Comparison of ENCODE assay signal across 22 mouse cellular contexts in the genomic region with DNA sequence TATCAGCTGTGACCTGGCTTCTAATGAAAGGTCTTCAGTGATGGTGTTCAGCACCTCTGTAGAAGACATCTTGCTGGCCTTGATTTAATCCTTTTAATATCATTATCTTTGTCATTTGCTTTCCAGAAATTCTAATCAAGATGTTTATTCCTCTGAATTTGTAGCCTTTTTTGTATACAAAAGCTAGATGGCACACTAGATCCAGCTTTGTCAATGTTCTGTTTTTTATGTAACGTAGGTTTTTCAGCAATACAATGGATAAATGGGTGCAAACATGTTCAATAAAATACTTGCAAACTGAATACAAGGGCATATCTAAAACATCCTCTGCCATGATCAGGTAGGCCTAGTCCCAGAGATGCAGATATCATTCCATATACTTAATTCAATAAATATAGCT.
DNase-seq lines count a peak whose midpoint lies in the region; ATAC-seq and TF ChIP-seq lines count a peak whose summit lies in the region.
"Had no signal": no experiment of that assay in that cellular context is flagged by ENCODE, and none has a peak within 500 bp of the region (broad histone marks: within the 10 kb centered on the region; RNA-seq: fewer than 3 reads in every experiment).

No protein-coding gene starts in this region.

- no peak for DNase-seq in frontal cortex, postnatal 14 days (ENCODE audit: low spot score in 2 of 2)
- DNase-seq in layer of hippocampus, adult 2 months (ENCODE audit: low spot score in 2 of 2), result peak in 1 of 2 experiments; percentile 37
- DNase-seq in layer of hippocampus, postnatal 25 days (ENCODE audit: extremely low spot score in 1 of 2, low spot score in 1 of 2), result no peak
- DNase-seq in 416B (ENCODE audit: low read depth) (peak; percentile 3), adipocyte (ENCODE audit: low spot score) (peak; percentile 37)
- DNase-seq in adrenal gland, postnatal 10 days, result no peak
- DNase-seq in Muller cell, postnatal 12 days (ENCODE audit: inconsistent ontology term), result no peak
- DNase-seq: adrenal gland, adult 2 months; cerebellum, adult 11-12 months; gastrocnemius, postnatal 25 days; heart, postnatal 10 days; kidney, adult 11 months; liver; lung, adult 2 months; midbrain, embryonic 14.5 days; right cerebral cortex, adult 18-20 months; thymus, postnatal 14 days had no signal

- H3K4me3 ChIP-seq in layer of hippocampus, adult 2 months, result no peak overlapping the region
- H3K4me3 ChIP-seq: embryonic facial prominence, embryonic 13.5 days; heart, embryonic 10.5 days; hindbrain, embryonic 12.5 days; stomach, embryonic 15.5 days had no signal

- TF ChIP-seq CTCF in layer of hippocampus, adult 2 months (conservative IDR thresholded peaks at IDR 0.05), result peak; percentile 77

- H3K27ac ChIP-seq in layer of hippocampus, adult 2 months, result no peak overlapping the region
- H3K27ac ChIP-seq: embryonic facial prominence, embryonic 13.5 days; heart, embryonic 10.5 days; hindbrain, embryonic 12.5 days; stomach, embryonic 15.5 days had no signal

- peak; percentile 59; the same call in 1 of the 2 replicates for ATAC-seq in frontal cortex, adult (ENCODE audit: low TSS enrichment)

Comparison
In these comparisons a context has a peak if more than half of its experiments do, and no peak if none do; other contexts are left out.
1. DNase-seq: peak in 416B (single experiment) and adipocyte (single experiment); none in frontal cortex, postnatal 14 days (0 of 2), layer of hippocampus, postnatal 25 days (0 of 2), adrenal gland, postnatal 10 days (single experiment) and Muller cell, postnatal 12 days (single experiment).